Mouse (Mus musculus): ENCODE data around the gene Prkar2b. TPM values are rescaled to one million over a fixed set of nuclear protein-coding genes. Genes with fewer than 3 reads are reported as not detected.

Prkar2b gene
- polyA plus RNA-seq, 1 experiment, result 10.7 TPM

DNA sequence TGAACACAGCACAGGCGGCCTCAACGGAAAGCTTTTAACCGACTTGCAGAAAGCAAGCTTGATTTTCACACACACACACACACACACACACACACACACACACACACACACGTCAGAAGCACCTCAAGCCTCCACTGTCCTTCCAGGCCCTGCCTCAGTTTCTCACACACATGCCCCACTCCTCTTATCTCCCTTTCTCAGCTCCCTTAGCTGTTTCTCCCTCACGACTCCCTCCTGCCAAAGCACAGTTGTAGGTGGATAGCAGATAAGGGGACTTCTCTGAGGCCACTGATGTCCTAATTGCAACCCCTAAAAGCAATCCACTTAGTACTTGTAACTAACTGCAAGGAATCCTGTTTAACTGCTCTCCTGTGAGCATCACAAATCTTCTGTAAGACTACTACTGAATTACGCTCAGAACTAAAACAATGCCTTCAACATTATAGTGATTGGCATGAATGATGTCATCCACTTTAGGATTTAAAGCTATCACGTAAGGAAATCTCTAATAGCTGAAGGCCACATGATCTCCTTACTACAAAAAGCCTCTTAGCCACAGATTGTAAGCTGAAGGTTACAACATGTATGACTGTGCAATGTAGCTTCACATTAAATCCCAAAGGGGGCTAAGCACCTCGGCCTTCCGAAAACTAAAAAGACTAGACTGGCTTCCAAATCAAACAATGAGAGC lies 6.5 kb downstream of the Prkar2b start:
- Histone ChIP-seq H3K4me1 (ENCODE audit: control insufficient read depth) (peaks cover 97% of the 10 kb centered on the region), H3K36me3 (ENCODE audit: control insufficient read depth) (peaks cover 84% of the 10 kb centered on the region), H3K9me3 (ENCODE audit: control insufficient read depth, low read length) (no peaks in the 10 kb centered on the region), H3K27me3 (ENCODE audit: control insufficient read depth) (no peaks in the 10 kb centered on the region), H3K4me3 (replicated peaks) (peak overlapping the region; percentile 55)
- TF ChIP-seq GATA1 (IDR thresholded peaks at IDR 0.05; ENCODE audit: low read length) (peak; percentile 55; the same call in 1 of the 2 replicates), TAL1 (IDR thresholded peaks at IDR 0.05; ENCODE audit: low read length) (peak; percentile 47; the same call in 2 of the 3 replicates)

DNA sequence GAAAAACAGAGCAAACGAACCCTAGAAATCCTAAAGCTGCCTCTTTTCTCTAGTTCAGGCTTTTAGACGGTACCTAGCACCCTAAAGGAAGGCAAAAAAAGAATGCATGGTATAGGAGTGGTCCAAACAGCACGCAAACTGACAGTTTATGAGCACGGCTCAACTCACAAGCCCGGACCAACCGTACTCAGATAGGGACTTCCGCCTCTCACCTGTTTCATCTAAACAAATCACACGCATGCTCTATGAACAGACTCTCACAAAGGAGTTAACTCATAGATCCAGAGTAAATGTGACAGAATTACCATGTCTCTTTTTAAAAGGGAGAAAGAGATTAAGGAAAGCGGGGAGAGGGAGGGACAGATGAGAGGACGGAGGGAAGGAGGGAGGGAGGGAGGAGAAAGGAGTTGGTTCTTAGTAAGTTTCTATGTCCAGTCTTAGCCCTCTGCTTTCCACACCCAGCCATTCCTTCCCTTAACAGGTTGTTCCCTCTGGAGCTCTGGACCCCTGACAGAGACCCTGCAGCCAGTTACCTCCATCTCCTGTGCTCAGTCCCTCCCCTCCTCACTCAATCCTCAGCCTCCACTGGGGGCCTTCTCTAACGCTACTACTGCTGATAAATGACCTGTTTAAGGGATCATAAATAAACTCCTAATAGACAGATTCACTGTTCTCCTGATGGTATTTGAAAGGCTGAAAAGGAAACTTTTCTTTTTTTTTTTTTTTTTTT lies 7.3 kb downstream of the Prkar2b start:
- TF ChIP-seq TAL1 (IDR thresholded peaks at IDR 0.05; ENCODE audit: low read length) (no peak), GATA1 (IDR thresholded peaks at IDR 0.05; ENCODE audit: low read length) (no peak)
- no peaks in the 10 kb centered on the region for H3K27me3 ChIP-seq (ENCODE audit: control insufficient read depth)
- H3K4me1 ChIP-seq (ENCODE audit: control insufficient read depth), result peaks cover 98% of the 10 kb centered on the region
- no peaks in the 10 kb centered on the region for H3K9me3 ChIP-seq (ENCODE audit: control insufficient read depth, low read length)
- H3K4me3 ChIP-seq (replicated peaks), result peak overlapping the region; percentile 55
- peaks cover 79% of the 10 kb centered on the region for H3K36me3 ChIP-seq (ENCODE audit: control insufficient read depth)

DNA sequence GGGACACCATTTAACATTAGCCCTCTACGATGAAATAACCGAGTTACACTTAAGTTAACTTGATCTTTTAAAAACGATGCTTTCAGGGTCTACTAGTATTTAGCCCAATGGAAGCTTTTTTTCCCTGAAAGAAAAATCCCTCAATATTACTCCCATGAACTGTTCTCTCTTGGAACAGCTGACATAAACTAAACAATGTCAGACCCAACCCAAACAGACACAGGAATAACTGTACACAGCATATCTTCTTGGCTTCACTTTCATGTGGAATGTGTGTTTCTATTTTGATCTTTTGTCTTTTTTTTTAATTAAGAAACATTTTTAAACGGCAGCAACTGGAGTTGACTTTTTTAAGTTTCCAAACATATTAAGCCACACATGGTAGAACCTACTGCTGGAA lies 8.2 kb downstream of the Prkar2b start:
- no peak for TF ChIP-seq TAL1 (IDR thresholded peaks at IDR 0.05; ENCODE audit: low read length)
- no peak for TF ChIP-seq GATA1 (IDR thresholded peaks at IDR 0.05; ENCODE audit: low read length)
- H3K27me3 ChIP-seq (ENCODE audit: control insufficient read depth), result no peaks in the 10 kb centered on the region
- no peaks in the 10 kb centered on the region for H3K9me3 ChIP-seq (ENCODE audit: control insufficient read depth, low read length)
- peaks cover 78% of the 10 kb centered on the region for H3K36me3 ChIP-seq (ENCODE audit: control insufficient read depth)
- no peak overlapping the region for H3K4me3 ChIP-seq (replicated peaks)
- H3K4me1 ChIP-seq (ENCODE audit: control insufficient read depth), result peaks cover 98% of the 10 kb centered on the region

DNA sequence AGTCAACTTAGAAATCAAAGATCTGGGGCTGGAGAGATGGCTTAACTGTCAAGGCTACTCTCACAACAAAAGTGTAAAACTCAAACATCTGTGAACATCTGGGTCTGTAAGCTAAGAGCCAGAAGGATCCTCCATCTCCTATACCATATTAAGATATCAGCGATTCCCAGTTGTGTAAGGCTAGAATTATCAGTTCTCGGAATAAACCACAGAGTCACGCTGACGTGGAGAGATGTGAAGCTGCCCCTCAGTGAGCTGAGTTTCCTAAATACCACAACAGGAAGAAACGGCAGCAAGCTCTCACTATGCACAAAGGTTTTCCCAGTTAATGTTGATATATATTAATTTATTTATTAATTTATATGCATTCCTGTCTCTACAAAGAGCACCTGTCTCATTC lies 10.9 kb downstream of the Prkar2b start:
- H3K9me3 ChIP-seq (ENCODE audit: control insufficient read depth, low read length), result no peaks in the 10 kb centered on the region
- H3K4me3 ChIP-seq (replicated peaks), result peak overlapping the region; percentile 50
- H3K4me1 ChIP-seq (ENCODE audit: control insufficient read depth), result peaks cover 96% of the 10 kb centered on the region
- peak; percentile 88 for TF ChIP-seq GATA1 (IDR thresholded peaks at IDR 0.05; ENCODE audit: low read length)
- peak; percentile 79 for TF ChIP-seq TAL1 (IDR thresholded peaks at IDR 0.05; ENCODE audit: low read length)
- H3K36me3 ChIP-seq (ENCODE audit: control insufficient read depth), result peaks cover 78% of the 10 kb centered on the region
- H3K27me3 ChIP-seq (ENCODE audit: control insufficient read depth), result no peaks in the 10 kb centered on the region

DNA sequence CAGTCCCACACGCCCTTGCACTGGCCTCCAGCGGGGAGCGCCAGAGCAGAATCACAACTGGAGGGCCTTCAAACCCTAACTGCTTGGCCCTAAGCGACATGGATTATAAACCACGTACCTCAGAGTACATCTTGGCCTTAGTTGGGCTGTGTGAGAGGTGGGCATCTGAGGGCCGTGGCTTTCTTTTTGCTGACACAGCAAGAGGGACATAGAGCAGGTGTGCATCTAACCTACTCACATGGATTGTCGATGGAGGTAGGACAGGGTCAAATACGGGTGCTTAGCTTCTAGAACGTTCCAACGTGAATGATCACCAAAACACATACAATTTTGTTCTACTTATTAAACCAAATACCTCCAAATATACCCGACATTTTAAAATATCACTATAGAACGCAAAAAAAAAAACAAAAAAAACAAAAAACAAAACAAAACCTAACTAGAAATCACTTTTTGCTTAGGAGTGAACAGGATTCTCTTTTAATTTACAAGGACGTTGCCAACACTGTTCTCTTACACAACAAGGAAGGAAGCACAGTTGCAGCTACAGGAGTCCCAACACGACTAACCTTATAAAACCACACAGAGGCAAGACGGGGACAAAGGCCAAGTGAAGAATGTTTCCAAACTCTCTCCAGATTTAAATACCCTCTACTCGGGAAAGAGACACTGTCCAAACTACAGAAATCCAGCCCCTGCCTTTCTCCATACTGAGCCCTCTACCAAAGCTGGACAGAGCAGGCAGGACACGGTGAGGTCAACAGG lies 15.3 kb downstream of the Prkar2b start:
- no peak overlapping the region for H3K4me3 ChIP-seq (replicated peaks)
- H3K27me3 ChIP-seq (ENCODE audit: control insufficient read depth), result no peaks in the 10 kb centered on the region
- H3K9me3 ChIP-seq (ENCODE audit: control insufficient read depth, low read length), result no peaks in the 10 kb centered on the region
- TF ChIP-seq TAL1 (IDR thresholded peaks at IDR 0.05; ENCODE audit: low read length), result no peak
- TF ChIP-seq GATA1 (IDR thresholded peaks at IDR 0.05; ENCODE audit: low read length), result no peak
- H3K36me3 ChIP-seq (ENCODE audit: control insufficient read depth), result peaks cover 85% of the 10 kb centered on the region
- peaks cover 86% of the 10 kb centered on the region for H3K4me1 ChIP-seq (ENCODE audit: control insufficient read depth)

DNA sequence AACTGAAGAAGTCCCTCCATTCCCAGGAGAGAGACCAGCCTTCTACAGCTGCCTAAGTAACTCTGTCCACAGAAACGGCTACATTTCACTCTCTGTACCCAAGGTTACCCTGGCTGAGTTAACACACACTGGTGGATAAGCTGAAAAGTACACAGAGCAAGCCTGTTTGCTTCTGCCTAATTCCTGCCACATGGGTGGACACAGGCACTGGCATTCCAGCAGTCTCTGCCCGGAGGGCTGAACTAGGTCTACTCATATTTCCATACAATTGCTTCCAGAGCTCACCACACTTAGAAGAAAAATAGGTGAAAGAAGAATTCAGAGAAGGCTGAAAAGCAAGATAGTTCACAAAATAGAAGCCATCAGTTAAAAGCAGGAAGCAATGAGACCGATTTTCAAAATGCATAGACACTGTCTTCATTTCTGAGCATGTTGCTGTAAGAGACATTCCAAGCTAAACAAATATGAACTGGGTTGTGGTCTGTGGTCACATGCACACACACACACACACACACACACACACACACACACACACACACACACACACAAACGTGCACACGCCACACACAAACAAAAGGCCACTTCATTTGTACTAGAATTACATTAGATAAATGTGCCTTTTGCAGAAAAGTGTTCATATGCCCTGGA lies 16.5 kb downstream of the Prkar2b start:
- TF ChIP-seq TAL1 (IDR thresholded peaks at IDR 0.05; ENCODE audit: low read length) (no peak), GATA1 (IDR thresholded peaks at IDR 0.05; ENCODE audit: low read length) (no peak)
- Histone ChIP-seq H3K9me3 (ENCODE audit: control insufficient read depth, low read length) (no peaks in the 10 kb centered on the region), H3K36me3 (ENCODE audit: control insufficient read depth) (peaks cover 93% of the 10 kb centered on the region), H3K27me3 (ENCODE audit: control insufficient read depth) (no peaks in the 10 kb centered on the region), H3K4me3 (replicated peaks) (no peak overlapping the region), H3K4me1 (ENCODE audit: control insufficient read depth) (peaks cover 85% of the 10 kb centered on the region)

DNA sequence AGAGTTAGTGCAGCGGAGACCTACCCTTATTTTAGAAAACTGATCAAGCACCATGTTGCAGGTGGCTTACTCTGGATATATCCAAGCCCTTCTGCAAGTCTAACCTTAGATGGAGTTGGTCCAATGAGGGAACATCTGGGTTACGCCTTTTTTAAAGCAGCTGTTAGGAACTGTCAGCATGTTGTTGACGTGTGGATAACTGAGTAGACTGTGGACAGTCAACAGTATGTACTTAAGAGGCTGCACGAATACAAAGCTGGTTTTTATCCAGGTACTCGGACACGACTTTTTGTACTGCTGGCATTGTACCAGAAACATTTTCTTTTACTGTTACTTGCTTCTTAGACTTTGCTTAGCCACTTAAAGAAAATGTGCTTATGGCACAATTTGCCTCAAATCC lies 27.6 kb downstream of the Prkar2b start:
- H3K4me1 ChIP-seq (ENCODE audit: control insufficient read depth), result peaks cover 7% of the 10 kb centered on the region
- H3K36me3 ChIP-seq (ENCODE audit: control insufficient read depth), result peaks cover 64% of the 10 kb centered on the region
- TF ChIP-seq GATA1 (IDR thresholded peaks at IDR 0.05; ENCODE audit: low read length), result no peak
- no peak for TF ChIP-seq TAL1 (IDR thresholded peaks at IDR 0.05; ENCODE audit: low read length)
- no peak overlapping the region for H3K4me3 ChIP-seq (replicated peaks)
- no peaks in the 10 kb centered on the region for H3K27me3 ChIP-seq (ENCODE audit: control insufficient read depth)
- peaks cover 3% of the 10 kb centered on the region for H3K9me3 ChIP-seq (ENCODE audit: control insufficient read depth, low read length)

DNA sequence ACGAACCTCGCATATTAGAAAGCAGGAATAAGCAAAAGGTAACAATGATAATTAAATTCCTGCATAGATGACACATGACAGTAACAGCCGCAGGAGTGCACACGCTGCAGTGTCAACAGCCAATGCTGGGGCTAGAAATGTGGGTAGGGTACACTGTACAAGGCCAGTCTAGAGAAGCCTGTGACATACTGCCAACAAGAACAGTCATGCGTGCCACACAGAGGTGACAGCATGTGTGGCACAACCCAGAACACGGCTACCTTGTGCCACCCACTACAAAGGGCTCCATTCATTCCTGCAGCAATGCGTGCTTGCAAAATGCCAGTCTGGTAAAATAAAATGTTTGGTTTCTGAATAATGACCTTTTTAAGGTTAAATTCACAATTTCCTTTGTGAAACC lies 28.2 kb downstream of the Prkar2b start:
- TF ChIP-seq GATA1 (IDR thresholded peaks at IDR 0.05; ENCODE audit: low read length) (no peak), TAL1 (IDR thresholded peaks at IDR 0.05; ENCODE audit: low read length) (no peak)
- Histone ChIP-seq H3K27me3 (ENCODE audit: control insufficient read depth) (no peaks in the 10 kb centered on the region), H3K4me1 (ENCODE audit: control insufficient read depth) (peaks cover 4% of the 10 kb centered on the region), H3K36me3 (ENCODE audit: control insufficient read depth) (peaks cover 57% of the 10 kb centered on the region), H3K9me3 (ENCODE audit: control insufficient read depth, low read length) (peaks cover 3% of the 10 kb centered on the region), H3K4me3 (replicated peaks) (no peak overlapping the region)

Data from erythroblast, embryonic 14.5 days (primary cell).